Mouse (Mus musculus): ENCODE data around the gene Atp8b5.

Atp8b5 gene

GRCm38 (mm10) chr4:43322336-43322735 lies 55.4 kb downstream of the Atp8b5 start:
- in situ Hi-C loops (cut with MseI, MboI): no loop called here

GRCm38 (mm10) chr4:43327118-43327517 lies 60.2 kb downstream of the Atp8b5 start:
- in situ Hi-C loops (cut with MseI, MboI): no loop called here

GRCm38 (mm10) chr4:43334771-43335170 lies 67.8 kb downstream of the Atp8b5 start:
- in situ Hi-C loops (cut with MseI, MboI): no loop called here

- in situ Hi-C loops (cut with MseI, MboI): no loop called here
Measured at GRCm38 (mm10) chr4:43336176-43336575, 69.2 kb downstream of the Atp8b5 start.

DNA sequence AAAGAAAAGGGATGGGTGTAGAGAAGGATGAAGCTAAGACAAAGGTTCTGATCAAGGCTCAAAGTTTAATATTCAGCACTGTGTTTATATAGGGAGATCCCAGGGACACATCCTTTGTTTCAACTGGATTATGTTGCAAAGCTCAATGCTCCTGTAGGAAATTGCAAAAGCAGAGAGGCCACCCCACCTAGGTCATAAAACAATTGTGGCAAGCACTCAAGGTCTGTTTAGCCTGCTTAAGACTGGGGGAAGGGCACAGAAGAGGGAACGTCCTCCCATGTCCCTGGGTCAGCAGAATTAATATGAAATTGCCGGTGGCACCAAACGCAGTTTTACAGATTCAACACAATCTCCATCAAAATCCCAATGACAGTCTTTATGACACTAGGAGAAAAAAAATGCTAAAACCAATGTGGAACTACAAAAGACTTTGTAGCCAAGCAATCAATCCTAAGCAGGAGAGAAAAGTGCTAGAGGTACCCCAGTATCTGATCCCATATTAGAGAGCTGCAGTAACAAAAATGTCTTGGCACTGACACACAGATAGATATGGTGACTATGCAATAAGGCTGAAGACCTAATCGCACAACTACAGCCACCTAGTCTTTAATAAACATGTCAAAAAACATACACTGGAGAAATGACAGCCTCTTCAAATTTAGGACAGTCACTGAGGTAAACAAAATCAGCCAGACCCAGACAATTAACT lies 73.3 kb downstream of the Atp8b5 start:
- in situ Hi-C loops (cut with MseI, MboI): no loop called here

GRCm38 (mm10) chr4:43341276-43341891 lies 74.4 kb downstream of the Atp8b5 start:
- in situ Hi-C loops (cut with MseI, MboI): no loop called here

DNA sequence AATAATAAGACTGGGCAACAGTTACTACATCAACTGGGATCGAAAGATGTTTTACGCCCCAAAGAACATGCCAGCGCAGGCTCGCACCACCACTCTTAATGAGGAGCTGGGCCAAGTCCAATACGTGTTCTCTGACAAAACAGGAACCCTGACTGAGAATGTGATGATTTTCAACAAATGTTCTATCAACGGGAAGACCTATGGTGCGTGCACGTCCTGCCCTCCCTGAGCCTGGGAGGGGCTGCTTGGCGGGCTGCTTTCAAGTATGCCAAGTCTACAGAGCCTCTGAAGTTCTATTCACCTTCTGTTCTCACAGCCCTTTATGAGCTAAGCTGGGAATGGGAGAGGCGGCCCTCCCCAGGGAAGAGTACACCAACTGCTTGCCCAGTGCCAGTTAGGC lies 75.5 kb downstream of the Atp8b5 start:
- in situ Hi-C loops (cut with MseI, MboI): no loop called here

DNA sequence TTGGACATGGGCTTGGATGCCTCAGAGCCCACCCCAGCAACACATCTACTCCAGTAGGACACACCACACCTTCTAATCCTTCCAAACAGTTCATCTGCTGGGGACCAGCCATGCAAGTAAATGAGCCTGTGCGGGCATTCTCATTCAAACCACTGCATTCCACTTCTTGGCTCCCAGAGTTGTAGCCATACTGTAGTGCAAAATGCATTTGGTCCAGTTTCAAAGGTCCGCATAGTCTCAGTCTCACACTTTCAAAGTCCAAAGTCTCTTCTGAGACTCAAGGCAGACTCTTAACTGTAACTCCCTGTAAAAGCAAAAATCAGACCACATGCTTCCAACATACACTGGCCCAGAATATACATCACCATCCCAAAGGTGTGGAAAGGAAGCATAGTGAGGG lies 78.0 kb downstream of the Atp8b5 start:
- in situ Hi-C loops (cut with MseI, MboI): no loop called here

- in situ Hi-C loops (cut with MseI, MboI): no loop called here
Measured at GRCm38 (mm10) chr4:43349206-43349605, 82.2 kb downstream of the Atp8b5 start.

GRCm38 (mm10) chr4:43350038-43350560 lies 83.1 kb downstream of the Atp8b5 start:
- in situ Hi-C loops (cut with MseI, MboI): no loop called here

DNA sequence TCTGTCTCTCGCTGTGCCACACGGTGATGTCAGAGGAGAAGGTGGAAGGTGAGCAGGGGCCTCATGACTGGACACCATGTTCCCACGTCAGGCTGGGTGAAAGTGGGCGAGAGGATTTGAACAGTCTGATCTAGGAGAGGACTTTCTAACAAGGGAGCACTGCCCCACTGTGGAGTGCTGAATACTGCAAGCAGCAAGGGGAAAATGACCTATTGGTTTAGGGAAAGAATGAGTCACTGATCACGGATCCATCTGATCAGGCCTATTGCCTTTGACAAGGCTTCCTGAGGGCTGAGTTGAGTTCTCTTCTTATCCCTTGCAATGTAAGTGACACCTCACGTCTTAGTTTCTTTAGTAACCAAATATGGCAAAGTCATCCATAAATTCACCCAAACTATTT lies 86.7 kb downstream of the Atp8b5 start:
- in situ Hi-C loops (cut with MseI, MboI): no loop called here

GRCm38 (mm10) chr4:43364914-43365560 lies 98.1 kb downstream of the Atp8b5 start:
- in situ Hi-C loops (cut with MseI, MboI): no loop called here

DNA sequence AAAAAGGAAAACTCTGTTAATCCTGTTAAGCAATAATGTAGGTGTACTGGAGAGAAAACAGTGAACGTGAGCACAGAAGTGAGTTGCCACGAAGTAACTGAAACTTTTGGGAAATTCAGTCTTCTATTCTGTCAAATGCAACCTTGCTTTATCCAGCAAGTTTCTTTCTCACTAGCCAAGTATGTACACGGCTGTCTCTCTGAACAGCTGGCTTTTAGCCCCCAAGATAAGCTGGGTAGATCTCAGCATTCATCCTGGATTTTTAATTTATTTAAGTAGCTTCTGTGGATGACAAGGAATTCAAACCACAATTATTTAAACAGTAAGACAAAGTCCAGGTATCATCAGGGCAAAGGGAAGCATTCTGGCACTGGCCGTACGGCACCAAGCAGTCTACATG lies 100.3 kb downstream of the Atp8b5 start:
- in situ Hi-C loops (cut with MseI, MboI): no loop called here

DNA sequence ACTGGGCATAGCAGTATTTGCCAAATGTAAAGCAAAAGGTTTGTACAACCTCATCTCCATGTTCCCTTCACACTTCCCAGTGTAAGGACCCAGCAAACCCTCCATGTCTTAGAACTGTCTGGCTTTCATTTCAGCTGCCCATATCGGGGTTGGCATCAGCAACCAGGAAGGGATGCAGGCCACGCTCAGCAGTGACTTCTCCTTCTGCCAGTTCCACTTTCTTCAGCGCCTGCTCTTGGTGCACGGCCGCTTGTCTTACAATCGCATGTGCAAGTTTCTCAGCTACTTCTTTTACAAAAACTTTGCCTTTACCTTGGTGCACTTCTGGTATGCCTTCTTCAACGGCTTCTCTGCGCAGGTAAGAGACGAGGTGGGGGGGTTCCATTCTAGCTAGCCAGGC lies 100.8 kb downstream of the Atp8b5 start:
- in situ Hi-C loops (cut with MseI, MboI): no loop called here

DNA sequence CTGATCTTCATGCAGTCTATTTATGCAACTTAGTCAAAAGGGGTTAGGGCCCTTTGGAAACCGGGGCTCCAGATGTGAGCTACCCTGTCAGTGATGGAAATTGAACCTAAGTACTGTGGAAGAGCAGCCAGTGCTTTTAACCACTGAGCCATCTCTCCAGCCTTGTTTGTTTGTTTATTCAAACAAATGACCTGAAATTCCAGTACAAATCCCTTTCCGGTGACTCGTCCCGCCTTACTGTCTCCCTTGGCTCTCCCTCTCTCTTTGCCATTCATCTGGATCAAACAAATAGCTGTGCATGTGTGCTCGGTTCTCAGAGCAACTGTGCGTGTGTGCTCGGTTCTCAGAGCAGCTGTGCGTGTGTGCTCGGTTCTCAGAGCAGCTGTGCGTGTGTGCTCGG lies 104.4 kb downstream of the Atp8b5 start:
- in situ Hi-C loops (cut with MseI, MboI): no loop called here

GRCm38 (mm10) chr4:43372155-43372554 lies 105.2 kb downstream of the Atp8b5 start:
- in situ Hi-C loops (cut with MseI, MboI): no loop called here

GRCm38 (mm10) chr4:43374266-43374665 lies 107.3 kb downstream of the Atp8b5 start:
- in situ Hi-C loops (cut with MseI, MboI): no loop called here

DNA sequence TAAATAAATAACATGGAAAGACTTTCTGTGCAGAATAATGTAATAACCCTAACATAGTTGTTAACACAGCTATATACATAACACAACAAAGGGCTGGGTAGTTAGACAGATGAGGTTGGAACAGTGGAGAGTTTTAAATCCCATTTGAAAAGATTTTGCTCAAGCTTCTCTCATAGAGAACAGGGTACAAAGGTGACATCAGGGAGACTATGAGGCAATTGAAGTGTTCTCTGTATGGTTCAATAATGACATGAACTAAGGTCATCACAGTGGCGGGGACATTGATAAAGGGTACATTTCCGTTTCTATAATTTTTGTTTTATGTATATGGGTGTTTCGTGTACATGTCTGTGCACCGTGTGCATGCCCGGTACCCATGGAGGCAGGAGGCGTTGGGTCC lies 112.6 kb downstream of the Atp8b5 start:
- in situ Hi-C loops (cut with MseI, MboI): no loop called here

- in situ Hi-C loops (cut with MseI, MboI): no loop called here
Measured at GRCm38 (mm10) chr4:43380951-43381350, 114.0 kb downstream of the Atp8b5 start.

GRCm38 (mm10) chr4:43381408-43382154 lies 114.6 kb downstream of the Atp8b5 start, which contains the start of gene Rusc2:
TSS of gene Rusc2 (plus strand) at chr4:43381979.
- in situ Hi-C loops (cut with MseI, MboI): no loop called here

- in situ Hi-C loops (cut with MseI, MboI): no loop called here
Measured at GRCm38 (mm10) chr4:43382155-43383020, 115.4 kb downstream of the Atp8b5 start.

Data from mouse trophoblast stem cell (cell line).